Mouse (Mus musculus) embryonic facial prominence, embryonic 14.5 days (tissue): Measurements from ENCODE around the gene Sowahc. TPM values are rescaled to one million over a fixed set of nuclear protein-coding genes. Genes with fewer than 3 reads are reported as not detected.

ENCODE experiments used
- ATAC-seq: fragments of 200-750 bp; cut with Nextera tagmentation; 2 replicates; pipeline ENCODE4 v1.8.0; 2017; ENCODE audit warnings: low read depth, moderate number of reproducible peaks, moderate TSS enrichment
- DNase-seq: peaks from one replicate; pipeline ENCODE4 v3.0.0-alpha.2; 2015; ENCODE audit warnings: low spot score
- H3K27ac ChIP-seq: fragments of 300-500 bp; sonication (generic); replicated peaks from 2 replicates; pipeline ENCODE4 v1.5.1; 2014; ENCODE audit warnings: low read depth, mild to moderate bottlenecking, low read length, moderate library complexity
- H3K27me3 ChIP-seq: fragments of 300-500 bp; sonication (generic); replicated peaks from 2 replicates; pipeline ENCODE4 v1.6.1; 2014; ENCODE audit warnings: low read length; ENCODE audit not compliant: control insufficient read depth, insufficient read depth
- H3K36me3 ChIP-seq: fragments of 300-500 bp; sonication (generic); 2 replicates; pipeline ENCODE4 v1.6.1; 2014; ENCODE audit warnings: low read length, mixed read lengths; ENCODE audit not compliant: control insufficient read depth, insufficient read depth
- H3K4me1 ChIP-seq: fragments of 300-500 bp; sonication (generic); 2 replicates; pipeline ENCODE4 v1.6.1; 2014; ENCODE audit warnings: antibody characterized with exemption, low read length; ENCODE audit not compliant: control insufficient read depth, insufficient read depth
- H3K4me2 ChIP-seq: fragments of 300-500 bp; sonication (generic); 2 replicates; pipeline ENCODE4 v1.6.1; 2014; ENCODE audit warnings: low read depth, mild to moderate bottlenecking, low read length, moderate library complexity, mixed read lengths
- H3K4me3 ChIP-seq: fragments of 300-500 bp; sonication (generic); 2 replicates; pipeline ENCODE4 v1.5.1; 2014; ENCODE audit warnings: low read depth, mild to moderate bottlenecking, low read length
- H3K9ac ChIP-seq: fragments of 300-500 bp; sonication (generic); 2 replicates; pipeline ENCODE4 v1.6.1; 2014; ENCODE audit warnings: low read depth, mild to moderate bottlenecking, low read length, moderate library complexity, mixed read lengths
- H3K9me3 ChIP-seq: fragments of 300-500 bp; sonication (generic); 2 replicates; pipeline ENCODE4 v1.6.1; 2016; ENCODE audit warnings: low read length; ENCODE audit not compliant: control insufficient read depth
- WGBS: fragments of 180-500 bp; shearing (Covaris S2); extraction: QIAGEN DNeasy Blood & Tissue Kit; methylation state at CpG from one replicate; pipeline ENCODE4 v1.1.7; 2014; 5-methylcytosine and 5-hydroxymethylcytosine counted together
- polyA plus RNA-seq: library from polyadenylated mRNA; unstranded; fragments of >200 nt; fragmentation: Nextera tagmentation; extraction: Ambion mirVana; gene quantifications from 2 replicates; pipeline ENCODE4 v1.2.1, GENCODE M21; 2014

Sowahc gene
- polyA plus RNA-seq, 1 experiment from 2014 or later, result 9.1 TPM

- DNase-seq, result no peak
- H3K36me3 ChIP-seq, result no peaks in the 10 kb centered on the region
- H3K4me2 ChIP-seq, result no peak overlapping the region
- H3K4me3 ChIP-seq, result no peak overlapping the region
- no peaks in the 10 kb centered on the region for H3K4me1 ChIP-seq
- H3K27me3 ChIP-seq, result no peaks in the 10 kb centered on the region
- 19% methylated on average over 3 of the region's 3 CpGs for WGBS
- H3K9me3 ChIP-seq, result no peaks in the 10 kb centered on the region
- H3K9ac ChIP-seq, result no peak overlapping the region
- H3K27ac ChIP-seq, result no peak overlapping the region
- ATAC-seq, result no peak
Measured at GRCm38 (mm10) chr10:59237757-59238156, 16.0 kb downstream of the Sowahc start.

- peak; percentile 90 for DNase-seq
- no peaks in the 10 kb centered on the region for H3K27me3 ChIP-seq
- ATAC-seq, result peak; percentile 90
- no peaks in the 10 kb centered on the region for H3K4me1 ChIP-seq
- no peak overlapping the region for H3K27ac ChIP-seq
- no peak overlapping the region for H3K4me2 ChIP-seq
- 46% methylated on average over 3 of the region's 3 CpGs for WGBS
- H3K36me3 ChIP-seq, result no peaks in the 10 kb centered on the region
- no peak overlapping the region for H3K9ac ChIP-seq
- no peak overlapping the region for H3K4me3 ChIP-seq
- no peaks in the 10 kb centered on the region for H3K9me3 ChIP-seq
Measured at GRCm38 (mm10) chr10:59241141-59241541, 19.4 kb downstream of the Sowahc start.

GRCm38 (mm10) chr10:59249531-59249930 is 27.8 kb downstream of the Sowahc start:
- H3K36me3 ChIP-seq, result no peaks in the 10 kb centered on the region
- H3K4me1 ChIP-seq, result 0 out of 2 replicates have a peak, but pooled peaks cover 8% of the 10 kb centered on the region
- H3K4me3 ChIP-seq, result no peak overlapping the region
- peak; percentile 24 for DNase-seq
- H3K27ac ChIP-seq, result no peak overlapping the region
- 0 out of 2 replicates have a peak, but pooled peaks cover 2% of the 10 kb centered on the region for H3K9me3 ChIP-seq
- H3K27me3 ChIP-seq, result no peaks in the 10 kb centered on the region
- no peak overlapping the region for H3K9ac ChIP-seq
- 55% methylated on average over 3 of the region's 3 CpGs for WGBS
- no peak for ATAC-seq
- no peak overlapping the region for H3K4me2 ChIP-seq

- WGBS, result 64% methylated on average over 2 of the region's 2 CpGs
Measured at GRCm38 (mm10) chr10:59250679-59251078, 28.9 kb downstream of the Sowahc start.

GRCm38 (mm10) chr10:59251980-59252379 is 30.2 kb downstream of the Sowahc start:
- Histone ChIP-seq H3K9me3 (0 out of 2 replicates have a peak, but pooled peaks cover 2% of the 10 kb centered on the region), H3K4me3 (no peak overlapping the region), H3K4me1 (0 out of 2 replicates have a peak, but pooled peaks cover 8% of the 10 kb centered on the region), H3K27me3 (no peaks in the 10 kb centered on the region), H3K4me2 (no peak overlapping the region), H3K36me3 (no peaks in the 10 kb centered on the region), H3K9ac (no peak overlapping the region), H3K27ac (no peak overlapping the region)
- DNase-seq (no peak), ATAC-seq (no peak)
- 71% methylated on average over 2 of the region's 2 CpGs for WGBS

More at GRCm38 (mm10) chr10:59250679-59251078, 28.9 kb downstream of the Sowahc start:
- Histone ChIP-seq H3K9ac (no peak overlapping the region), H3K36me3 (no peaks in the 10 kb centered on the region), H3K4me1 (0 out of 2 replicates have a peak, but pooled peaks cover 8% of the 10 kb centered on the region), H3K4me3 (no peak overlapping the region), H3K27me3 (no peaks in the 10 kb centered on the region), H3K4me2 (no peak overlapping the region), H3K9me3 (0 out of 2 replicates have a peak, but pooled peaks cover 2% of the 10 kb centered on the region), H3K27ac (no peak overlapping the region)
- ATAC-seq (no peak), DNase-seq (no peak)

GRCm38 (mm10) chr10:59252396-59252795 is 30.6 kb downstream of the Sowahc start:
- Histone ChIP-seq H3K27me3 (no peaks in the 10 kb centered on the region), H3K9me3 (0 out of 2 replicates have a peak, but pooled peaks cover 2% of the 10 kb centered on the region), H3K4me3 (no peak overlapping the region), H3K4me2 (no peak overlapping the region), H3K9ac (no peak overlapping the region), H3K36me3 (no peaks in the 10 kb centered on the region), H3K27ac (no peak overlapping the region), H3K4me1 (0 out of 2 replicates have a peak, but pooled peaks cover 8% of the 10 kb centered on the region)
- ATAC-seq (no peak), DNase-seq (peak; percentile 45)
- 50% methylated on average over 8 of the region's 8 CpGs for WGBS

- 74% methylated on average over 8 of the region's 8 CpGs for WGBS
- no peaks in the 10 kb centered on the region for H3K27me3 ChIP-seq
- 0 out of 2 replicates have a peak, but pooled peaks cover 8% of the 10 kb centered on the region for H3K4me1 ChIP-seq
- H3K9me3 ChIP-seq, result 0 out of 2 replicates have a peak, but pooled peaks cover 2% of the 10 kb centered on the region
- DNase-seq (no peak), ATAC-seq (no peak)
- H3K4me3 ChIP-seq, result no peak overlapping the region
- no peak overlapping the region for H3K27ac ChIP-seq
- H3K9ac ChIP-seq, result no peak overlapping the region
- no peaks in the 10 kb centered on the region for H3K36me3 ChIP-seq
- H3K4me2 ChIP-seq, result no peak overlapping the region
Measured at GRCm38 (mm10) chr10:59253541-59254079, 31.9 kb downstream of the Sowahc start.

- no peak overlapping the region for H3K4me2 ChIP-seq
- no peak overlapping the region for H3K9ac ChIP-seq
- H3K4me3 ChIP-seq, result no peak overlapping the region
- DNase-seq (no peak), ATAC-seq (no peak)
- WGBS, result 91% methylated on average over 2 of the region's 2 CpGs
- no peaks in the 10 kb centered on the region for H3K27me3 ChIP-seq
- no peaks in the 10 kb centered on the region for H3K36me3 ChIP-seq
- H3K9me3 ChIP-seq, result no peaks in the 10 kb centered on the region
- peaks cover 15% of the 10 kb centered on the region for H3K4me1 ChIP-seq
- H3K27ac ChIP-seq, result no peak overlapping the region
Measured at GRCm38 (mm10) chr10:59256533-59256932, 34.8 kb downstream of the Sowahc start.

GRCm38 (mm10) chr10:59259572-59259971 is 37.8 kb downstream of the Sowahc start:
- H3K4me1 ChIP-seq, result peaks cover 14% of the 10 kb centered on the region
- H3K9ac ChIP-seq, result no peak overlapping the region
- no peaks in the 10 kb centered on the region for H3K36me3 ChIP-seq
- no peaks in the 10 kb centered on the region for H3K9me3 ChIP-seq
- DNase-seq, result peak; percentile 92
- ATAC-seq, result no peak
- H3K4me2 ChIP-seq, result no peak overlapping the region
- 48% methylated on average over 6 of the region's 6 CpGs for WGBS
- peak overlapping the region; percentile 30; the same call in 1 of the 2 replicates for H3K27ac ChIP-seq
- no peaks in the 10 kb centered on the region for H3K27me3 ChIP-seq
- no peak overlapping the region for H3K4me3 ChIP-seq
